Mouse (Mus musculus) kidney, adult 9 months (tissue): ENCODE data around the gene Acot3.

Source experiments
- DNase-seq: peaks from one replicate; pipeline ENCODE4 v3.0.0; 2022

Acot3 gene

DNA sequence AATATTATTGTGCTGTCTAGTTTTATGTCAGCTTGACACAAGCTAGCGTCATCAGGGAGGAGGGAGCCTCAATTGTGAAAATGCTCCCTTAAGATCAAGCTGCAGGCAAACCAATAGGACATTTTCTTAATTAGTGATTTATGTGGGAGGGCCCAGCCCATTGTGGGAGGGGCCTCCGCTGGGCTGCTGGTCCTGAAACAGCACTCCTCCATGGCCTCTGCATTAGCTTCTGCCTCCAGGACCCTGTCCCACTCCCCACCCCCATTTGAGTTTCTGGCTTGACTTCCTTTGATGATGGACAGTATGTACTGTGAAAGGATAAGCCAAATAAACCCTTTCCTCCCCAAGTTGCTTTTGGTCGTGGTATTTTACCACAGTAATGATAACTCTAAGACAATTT lies 55.1 kb downstream of the Acot3 start:
- no peak for DNase-seq

DNA sequence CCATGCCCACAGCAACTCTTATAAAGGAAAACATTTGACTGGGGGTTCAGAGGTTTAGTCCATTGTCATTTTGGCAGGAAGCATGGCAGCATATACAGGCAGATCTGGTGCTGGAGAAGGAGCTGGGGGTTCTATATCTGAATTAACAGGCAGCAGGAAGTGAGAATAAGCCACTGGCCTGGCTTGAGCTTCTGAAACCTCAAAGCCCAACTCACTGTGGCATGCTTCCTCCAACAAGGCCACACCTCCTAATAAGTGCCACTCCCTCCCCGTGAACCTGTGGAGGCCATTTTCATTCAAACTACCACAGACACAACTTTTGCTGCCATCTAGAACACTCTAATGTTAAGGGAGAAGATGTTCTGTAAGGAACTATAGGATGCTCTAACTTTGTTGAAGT lies 55.7 kb downstream of the Acot3 start:
- DNase-seq, result no peak

DNA sequence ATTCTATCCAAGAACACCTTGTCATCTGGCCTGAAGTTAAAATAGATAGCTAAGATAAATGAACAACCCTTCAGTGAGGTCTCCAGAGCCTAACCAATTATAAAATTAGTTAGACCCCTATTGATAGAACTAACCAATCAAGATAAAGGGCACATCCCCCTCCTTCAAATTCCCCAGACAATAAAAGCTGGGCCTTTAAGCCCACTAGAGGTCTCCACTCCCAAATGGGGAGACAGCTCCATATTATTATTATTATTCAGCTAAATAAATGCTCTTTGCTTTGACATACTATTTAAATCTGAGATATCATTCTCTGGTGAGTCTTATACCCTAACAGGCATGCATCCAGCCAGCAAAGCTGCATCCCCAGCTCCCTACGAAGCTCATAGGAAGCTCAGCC lies 58.0 kb downstream of the Acot3 start:
- no peak for DNase-seq
